Mouse (Mus musculus) hindbrain, embryonic 16.5 days (tissue): ENCODE measurements around the gene Tmprss3. TPM values are rescaled to one million over a fixed set of nuclear protein-coding genes. Genes with fewer than 3 reads are reported as not detected.

Experiments used
- ATAC-seq: fragments of 200-750 bp; cut with Nextera tagmentation; 2 replicates; pipeline ENCODE4 v1.8.0; 2017; ENCODE audit warnings: moderate TSS enrichment, moderate library complexity
- H3K27ac ChIP-seq: fragments of 300-500 bp; sonication (generic); 2 replicates; pipeline ENCODE4 v1.5.1; 2014; ENCODE audit warnings: low read depth, mild to moderate bottlenecking, control low read depth, low read length, moderate library complexity
- H3K27me3 ChIP-seq: fragments of 300-500 bp; sonication (generic); replicated peaks from 2 replicates; pipeline ENCODE4 v1.6.1; 2014; ENCODE audit warnings: low read length; ENCODE audit not compliant: control insufficient read depth, insufficient read depth
- H3K36me3 ChIP-seq: fragments of 300-500 bp; sonication (generic); 2 replicates; pipeline ENCODE4 v1.6.1; 2014; ENCODE audit warnings: mild to moderate bottlenecking, low read length, moderate library complexity, mixed read lengths; ENCODE audit not compliant: control insufficient read depth, insufficient read depth
- H3K4me1 ChIP-seq: fragments of 300-500 bp; sonication (generic); 2 replicates; pipeline ENCODE4 v1.6.1; 2014; ENCODE audit warnings: low read depth, low read length; ENCODE audit not compliant: control insufficient read depth, insufficient read depth
- H3K4me2 ChIP-seq: fragments of 300-500 bp; sonication (generic); 2 replicates; pipeline ENCODE4 v1.6.1; 2014; ENCODE audit warnings: mild to moderate bottlenecking, low read length, control low read depth, moderate library complexity
- H3K4me3 ChIP-seq: fragments of 300-500 bp; sonication (generic); 2 replicates; pipeline ENCODE4 v1.5.1; 2014; ENCODE audit warnings: mild to moderate bottlenecking, low read length, control low read depth, moderate library complexity
- H3K9ac ChIP-seq: fragments of 300-500 bp; sonication (generic); 2 replicates; pipeline ENCODE4 v1.6.1; 2014; ENCODE audit warnings: low read depth, mild to moderate bottlenecking, control low read depth, low read length, moderate library complexity
- H3K9me3 ChIP-seq: fragments of 300-500 bp; sonication (generic); 2 replicates; pipeline ENCODE4 v1.6.1; 2014; ENCODE audit warnings: mild to moderate bottlenecking, low read length, moderate library complexity; ENCODE audit not compliant: control insufficient read depth
- WGBS: fragments of 180-500 bp; shearing (Covaris S2); extraction: QIAGEN DNeasy Blood & Tissue Kit; methylation state at CpG from one replicate; pipeline ENCODE4 v1.1.7; 2014; 5-methylcytosine and 5-hydroxymethylcytosine counted together
- polyA plus RNA-seq: library from polyadenylated mRNA; unstranded; fragments of >200 nt; fragmentation: Nextera tagmentation; extraction: Ambion mirVana; gene quantifications from 2 replicates; pipeline ENCODE4 v1.2.1, GENCODE M21; 2015

Tmprss3 gene
- not detected in 2 replicates for polyA plus RNA-seq

GRCm38 (mm10) chr17:31198877-31199276, at the start of gene Tmprss3:
Tmprss3 (minus strand) TSS chr17:31198977.
- no peaks in the 10 kb centered on the region for H3K27me3 ChIP-seq
- H3K4me1 ChIP-seq: no peaks in the 10 kb centered on the region
- no peaks in the 10 kb centered on the region for H3K9me3 ChIP-seq
- no peak within 1 kb of the TSS for H3K9ac ChIP-seq
- 81% methylated on average over 11 of the region's 11 CpGs for WGBS
- no peak within 1 kb of the TSS for H3K27ac ChIP-seq
- H3K4me3 ChIP-seq: no peak within 1 kb of the TSS
- ATAC-seq: no peak
- no peak within 1 kb of the TSS for H3K4me2 ChIP-seq
- H3K36me3 ChIP-seq: no peaks in the 10 kb centered on the region

DNA sequence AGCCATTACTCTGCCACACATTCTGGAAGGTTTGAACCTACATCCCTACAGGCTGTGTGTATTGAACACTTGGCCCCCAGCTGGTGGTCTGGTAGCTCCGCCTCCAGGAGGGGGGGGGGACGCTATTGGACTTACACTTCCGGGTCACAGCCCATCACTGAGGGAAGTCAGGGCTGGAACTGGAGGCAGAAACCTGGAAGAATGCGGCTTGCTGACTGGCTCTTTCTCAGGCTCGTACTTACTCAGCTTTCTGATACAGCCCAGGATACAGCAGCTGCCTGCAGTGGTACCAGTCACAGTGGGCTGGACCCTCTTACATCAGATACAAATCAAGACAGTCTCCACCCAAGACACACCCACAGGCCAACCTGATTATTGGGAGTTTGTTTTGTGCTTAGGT, 48.4 kb upstream of the Tmprss3 start:
- Histone ChIP-seq H3K4me3 (no peak overlapping the region), H3K9me3 (no peaks in the 10 kb centered on the region), H3K27ac (no peak overlapping the region), H3K4me1 (no peaks in the 10 kb centered on the region), H3K9ac (no peak overlapping the region), H3K4me2 (no peak overlapping the region), H3K36me3 (no peaks in the 10 kb centered on the region), H3K27me3 (no peaks in the 10 kb centered on the region)
- WGBS: 44% methylated on average over 5 of the region's 5 CpGs
- ATAC-seq: no peak

DNA sequence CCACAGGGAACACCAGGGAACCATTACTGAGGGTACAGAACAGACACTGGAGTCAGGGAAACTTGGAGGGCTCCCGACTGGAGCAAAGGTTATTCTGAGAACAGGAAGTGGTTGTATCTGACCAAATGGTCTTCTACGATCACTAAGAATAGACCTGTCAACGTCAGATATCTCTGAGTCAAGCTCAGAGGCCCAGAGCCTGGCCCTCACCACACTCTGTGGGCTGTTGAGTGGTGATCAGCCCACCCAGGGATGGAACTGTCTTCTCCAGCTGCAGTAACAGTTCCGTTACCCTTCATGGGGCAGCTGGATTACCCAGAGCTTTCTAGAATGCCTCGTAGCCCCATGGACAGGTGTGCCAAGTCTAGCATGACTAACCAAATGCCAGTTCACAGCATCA, 46.5 kb upstream of the Tmprss3 start:
- no peak for ATAC-seq
- Histone ChIP-seq H3K9me3 (no peaks in the 10 kb centered on the region), H3K27ac (no peak overlapping the region), H3K4me3 (no peak overlapping the region), H3K4me2 (no peak overlapping the region), H3K9ac (no peak overlapping the region), H3K27me3 (no peaks in the 10 kb centered on the region), H3K4me1 (no peaks in the 10 kb centered on the region), H3K36me3 (no peaks in the 10 kb centered on the region)
- WGBS: 82% methylated on average over 5 of the region's 5 CpGs

DNA sequence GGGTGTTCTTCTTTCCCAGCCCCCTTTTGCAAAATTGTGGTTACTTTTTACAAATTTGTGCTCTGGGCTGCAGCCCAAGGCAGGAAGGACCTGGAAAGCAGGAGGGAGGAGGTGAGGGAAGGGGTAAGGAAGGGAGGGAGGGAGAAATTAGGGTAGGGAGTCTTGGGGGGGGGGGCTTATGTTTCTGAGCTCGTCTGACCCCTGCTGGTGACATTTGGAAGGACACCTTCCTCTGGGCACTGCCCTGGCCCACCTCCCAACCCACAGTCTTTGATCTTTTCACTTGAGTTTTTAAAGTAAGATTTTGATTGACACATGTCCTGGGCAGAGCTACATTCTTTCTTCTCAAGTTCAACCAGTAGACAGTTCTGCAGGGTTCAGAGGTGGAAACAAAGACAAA, 44.0 kb upstream of the Tmprss3 start:
- no peaks in the 10 kb centered on the region for H3K4me1 ChIP-seq
- H3K27ac ChIP-seq: no peak overlapping the region
- no peak for ATAC-seq
- no peaks in the 10 kb centered on the region for H3K9me3 ChIP-seq
- 0% methylated on average over 1 of the region's 1 CpGs for WGBS
- H3K36me3 ChIP-seq: no peaks in the 10 kb centered on the region
- no peak overlapping the region for H3K4me2 ChIP-seq
- no peak overlapping the region for H3K4me3 ChIP-seq
- H3K27me3 ChIP-seq: no peaks in the 10 kb centered on the region
- no peak overlapping the region for H3K9ac ChIP-seq

GRCm38 (mm10) chr17:31241156-31241555, 42.4 kb upstream of the Tmprss3 start:
- H3K27ac ChIP-seq: no peak overlapping the region
- H3K27me3 ChIP-seq: no peaks in the 10 kb centered on the region
- H3K4me1 ChIP-seq: no peaks in the 10 kb centered on the region
- H3K36me3 ChIP-seq: no peaks in the 10 kb centered on the region
- ATAC-seq: no peak
- 85% methylated on average over 8 of the region's 8 CpGs for WGBS
- H3K4me3 ChIP-seq: no peak overlapping the region
- H3K4me2 ChIP-seq: no peak overlapping the region
- H3K9me3 ChIP-seq: no peaks in the 10 kb centered on the region
- no peak overlapping the region for H3K9ac ChIP-seq

GRCm38 (mm10) chr17:31238234-31239020, 39.6 kb upstream of the Tmprss3 start:
- Histone ChIP-seq H3K27ac (no peak overlapping the region), H3K9ac (no peak overlapping the region), H3K27me3 (no peaks in the 10 kb centered on the region), H3K9me3 (no peaks in the 10 kb centered on the region), H3K4me3 (no peak overlapping the region), H3K36me3 (no peaks in the 10 kb centered on the region), H3K4me2 (no peak overlapping the region), H3K4me1 (no peaks in the 10 kb centered on the region)
- no peak for ATAC-seq
- 86% methylated on average over 7 of the region's 7 CpGs for WGBS

GRCm38 (mm10) chr17:31235915-31236314, 37.1 kb upstream of the Tmprss3 start:
- H3K27me3 ChIP-seq: no peaks in the 10 kb centered on the region
- no peak overlapping the region for H3K9ac ChIP-seq
- ATAC-seq: no peak
- 94% methylated on average over 1 of the region's 1 CpGs for WGBS
- H3K36me3 ChIP-seq: no peaks in the 10 kb centered on the region
- no peak overlapping the region for H3K4me3 ChIP-seq
- no peaks in the 10 kb centered on the region; the same call in 1 of the 2 replicates for H3K4me1 ChIP-seq
- H3K9me3 ChIP-seq: no peaks in the 10 kb centered on the region
- H3K4me2 ChIP-seq: no peak overlapping the region
- H3K27ac ChIP-seq: no peak overlapping the region

- Histone ChIP-seq H3K9ac (no peak overlapping the region), H3K9me3 (no peaks in the 10 kb centered on the region), H3K27ac (no peak overlapping the region), H3K4me3 (no peak overlapping the region), H3K27me3 (no peaks in the 10 kb centered on the region), H3K4me2 (no peak overlapping the region), H3K36me3 (no peaks in the 10 kb centered on the region), H3K4me1 (no peaks in the 10 kb centered on the region; the same call in 1 of the 2 replicates)
- WGBS: 25% methylated on average over 8 of the region's 8 CpGs
- ATAC-seq: no peak
Observed at GRCm38 (mm10) chr17:31232251-31233010, 33.7 kb upstream of the Tmprss3 start.

DNA sequence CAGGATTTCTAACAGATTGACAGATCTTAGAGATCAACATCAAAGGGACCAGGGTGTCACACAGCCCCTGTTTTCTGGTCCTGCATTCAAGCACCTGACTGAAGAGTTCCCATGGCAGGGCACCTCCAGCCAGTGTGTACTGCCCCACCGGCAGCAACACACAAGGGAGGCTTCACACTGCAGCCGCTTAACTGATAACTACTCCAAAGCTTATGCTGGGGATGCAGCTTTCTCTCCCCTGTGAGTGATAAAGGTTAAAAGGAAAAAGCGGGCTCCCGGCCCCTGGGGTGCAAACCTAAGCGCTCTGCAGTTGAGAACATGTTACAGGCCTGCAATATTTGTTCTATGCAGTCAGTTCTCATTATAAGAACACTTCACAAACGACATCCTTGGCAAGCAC, 33.0 kb upstream of the Tmprss3 start:
- H3K4me3 ChIP-seq: no peak overlapping the region
- no peak overlapping the region for H3K4me2 ChIP-seq
- H3K9ac ChIP-seq: no peak overlapping the region
- H3K27ac ChIP-seq: no peak overlapping the region
- H3K9me3 ChIP-seq: no peaks in the 10 kb centered on the region
- no peak for ATAC-seq
- H3K27me3 ChIP-seq: no peaks in the 10 kb centered on the region
- H3K4me1 ChIP-seq: no peaks in the 10 kb centered on the region; the same call in 1 of the 2 replicates
- no peaks in the 10 kb centered on the region for H3K36me3 ChIP-seq
- 47% methylated on average over 6 of the region's 6 CpGs for WGBS
